Mouse (Mus musculus): ENCODE results near the gene Ppm1d. TPM values are rescaled to one million over a fixed set of nuclear protein-coding genes. Genes with fewer than 3 reads are reported as not detected.

The Ppm1d gene
- polyA plus RNA-seq, 1 experiment: 5.8 TPM

DNA sequence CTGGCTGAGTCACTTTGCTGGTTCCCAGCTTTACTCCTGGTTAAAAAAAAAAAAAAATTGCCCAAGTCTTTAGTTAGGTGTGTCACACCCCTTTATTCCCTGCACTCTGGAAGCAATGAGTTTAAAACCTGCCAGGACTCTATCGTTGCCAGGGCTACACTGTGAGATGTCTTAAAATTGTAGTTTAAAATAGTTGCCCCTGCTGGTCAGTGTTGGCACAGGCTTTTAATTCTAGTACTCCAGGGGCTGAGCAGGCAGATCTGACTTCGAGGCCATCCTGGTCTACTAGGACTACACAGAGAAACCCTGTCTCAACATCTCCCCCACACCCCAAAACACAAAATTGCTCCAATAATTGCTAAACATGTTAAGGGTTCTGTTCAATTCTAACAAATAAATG lies 2.2 kb upstream of the Ppm1d start:
- no peak overlapping the region for H3K4me3 ChIP-seq (ENCODE audit: insufficient read depth, low read depth, low read length)
- no peaks in the 10 kb centered on the region for H3K36me3 ChIP-seq (ENCODE audit: control insufficient read depth, insufficient read depth, low read length)
- H3K27ac ChIP-seq (ENCODE audit: insufficient read depth, low read depth, low read length): no peak overlapping the region
- H3K4me1 ChIP-seq (ENCODE audit: control insufficient read depth, insufficient read depth, low read length): peaks cover 11% of the 10 kb centered on the region
- no peak for DNase-seq
- H3K27me3 ChIP-seq (replicated peaks; ENCODE audit: control insufficient read depth, insufficient read depth, low read length): no peaks in the 10 kb centered on the region
- TF ChIP-seq CTCF (conservative IDR thresholded peaks at IDR 0.05; ENCODE audit: insufficient read depth, insufficient read length, low read depth, low read length) (no peak), POLR2A (IDR thresholded peaks at IDR 0.05; ENCODE audit: low read depth, low read length) (no peak)
- WGBS: 64% methylated on average over 2 of the region's 2 CpGs

DNA sequence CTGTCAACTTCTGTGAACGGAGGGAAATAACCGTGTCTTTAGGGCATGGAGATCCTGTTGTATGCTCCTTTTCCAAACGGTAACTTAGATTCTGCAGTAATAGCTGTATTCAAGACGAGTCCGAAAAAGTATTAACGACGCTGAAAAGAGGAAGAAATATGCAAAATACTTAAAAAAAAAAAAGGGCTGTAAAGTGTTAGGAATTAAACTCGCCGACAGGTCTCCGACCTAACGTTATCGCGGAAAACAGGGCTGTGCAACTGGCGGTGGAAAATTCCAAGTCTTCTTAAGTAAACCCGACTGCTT lies 684 bp upstream of the Ppm1d start:
- H3K4me3 ChIP-seq (ENCODE audit: insufficient read depth, low read depth, low read length): peak overlapping the region; percentile 52
- H3K36me3 ChIP-seq (ENCODE audit: control insufficient read depth, insufficient read depth, low read length): no peaks in the 10 kb centered on the region
- under 1% methylated on average over 15 of the region's 15 CpGs for WGBS
- H3K27me3 ChIP-seq (replicated peaks; ENCODE audit: control insufficient read depth, insufficient read depth, low read length): no peaks in the 10 kb centered on the region
- peaks cover 11% of the 10 kb centered on the region for H3K4me1 ChIP-seq (ENCODE audit: control insufficient read depth, insufficient read depth, low read length)
- DNase-seq: no peak
- peak overlapping the region; percentile 94 for H3K27ac ChIP-seq (ENCODE audit: insufficient read depth, low read depth, low read length)
- TF ChIP-seq CTCF (conservative IDR thresholded peaks at IDR 0.05; ENCODE audit: insufficient read depth, insufficient read length, low read depth, low read length) (no peak), POLR2A (IDR thresholded peaks at IDR 0.05; ENCODE audit: low read depth, low read length) (no peak)

DNA sequence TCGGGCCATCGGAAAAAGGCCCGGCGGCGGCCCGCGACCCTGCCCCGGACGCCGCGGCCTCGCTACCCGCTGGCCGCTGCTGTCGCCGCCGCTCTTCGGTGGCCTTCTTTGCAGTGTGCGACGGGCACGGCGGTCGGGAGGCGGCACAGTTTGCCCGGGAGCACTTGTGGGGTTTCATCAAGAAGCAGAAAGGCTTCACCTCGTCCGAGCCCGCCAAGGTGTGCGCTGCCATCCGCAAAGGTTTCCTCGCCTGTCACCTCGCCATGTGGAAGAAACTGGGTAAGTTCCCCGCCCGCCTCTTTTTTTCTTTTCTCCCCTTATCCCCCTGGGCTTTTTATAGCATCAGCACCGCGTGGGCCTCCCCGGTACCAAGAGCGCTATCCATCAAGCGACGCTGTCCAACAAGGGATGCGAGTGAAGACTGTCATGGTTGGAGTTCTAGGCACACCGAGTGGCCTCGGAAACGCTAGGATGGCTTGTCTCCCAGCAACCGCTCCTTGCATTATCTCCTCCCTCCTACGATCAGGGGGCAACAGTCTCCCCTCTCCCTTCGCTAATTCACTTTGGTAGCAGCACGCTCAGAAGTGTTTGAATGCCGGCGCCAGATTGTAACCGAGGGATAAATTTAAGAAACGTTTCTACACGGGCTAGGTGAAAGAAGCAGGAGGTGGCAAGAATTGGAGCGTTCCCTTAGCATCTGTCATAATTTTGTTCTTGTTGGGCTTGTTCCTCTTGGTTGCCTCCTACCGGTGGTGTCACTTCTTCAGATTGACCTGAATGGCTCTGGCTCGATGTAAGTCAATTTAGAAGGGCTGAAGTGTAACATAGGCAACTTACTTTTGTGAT lies 824 bp downstream of the Ppm1d start:
- H3K4me3 ChIP-seq (ENCODE audit: insufficient read depth, low read depth, low read length): peak overlapping the region; percentile 89
- under 1% methylated on average over 56 of the region's 56 CpGs for WGBS

DNA sequence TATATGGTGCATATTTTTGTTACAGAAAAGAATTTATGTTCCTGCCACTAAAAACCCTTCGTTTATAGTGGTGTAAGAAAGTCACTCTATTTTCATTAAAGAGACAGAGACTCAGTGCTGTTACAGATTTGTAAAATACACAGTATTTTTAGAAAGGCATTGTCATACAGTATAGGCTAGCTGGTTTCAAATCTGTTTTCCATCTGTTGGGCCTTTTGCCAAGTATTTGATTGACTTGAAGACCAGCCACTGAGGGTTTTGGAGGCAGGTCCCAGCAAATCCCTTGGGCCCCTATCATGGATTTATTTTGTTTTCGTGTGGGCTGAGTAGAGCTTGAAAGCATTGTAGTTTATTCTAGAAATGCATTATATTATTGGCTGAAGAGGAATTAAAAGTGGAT lies 1.8 kb downstream of the Ppm1d start:
- H3K27me3 ChIP-seq (replicated peaks; ENCODE audit: control insufficient read depth, insufficient read depth, low read length): no peaks in the 10 kb centered on the region
- no peak overlapping the region for H3K27ac ChIP-seq (ENCODE audit: insufficient read depth, low read depth, low read length)
- TF ChIP-seq POLR2A (IDR thresholded peaks at IDR 0.05; ENCODE audit: low read depth, low read length): no peak
- no peak for TF ChIP-seq CTCF (conservative IDR thresholded peaks at IDR 0.05; ENCODE audit: insufficient read depth, insufficient read length, low read depth, low read length)
- no peak overlapping the region for H3K4me3 ChIP-seq (ENCODE audit: insufficient read depth, low read depth, low read length)
- H3K4me1 ChIP-seq (ENCODE audit: control insufficient read depth, insufficient read depth, low read length): peaks cover 3% of the 10 kb centered on the region
- no peaks in the 10 kb centered on the region for H3K36me3 ChIP-seq (ENCODE audit: control insufficient read depth, insufficient read depth, low read length)
- 6% methylated on average over 2 of the region's 2 CpGs for WGBS
- DNase-seq: peak; percentile 91

More for the DNA sequence above, 824 bp downstream of the Ppm1d start:
- peaks cover 6% of the 10 kb centered on the region for H3K4me1 ChIP-seq (ENCODE audit: control insufficient read depth, insufficient read depth, low read length)
- peak; percentile 56 for DNase-seq
- no peaks in the 10 kb centered on the region for H3K27me3 ChIP-seq (replicated peaks; ENCODE audit: control insufficient read depth, insufficient read depth, low read length)
- H3K27ac ChIP-seq (ENCODE audit: insufficient read depth, low read depth, low read length): peak overlapping the region; percentile 89
- TF ChIP-seq POLR2A (IDR thresholded peaks at IDR 0.05; ENCODE audit: low read depth, low read length) (no peak), CTCF (conservative IDR thresholded peaks at IDR 0.05; ENCODE audit: insufficient read depth, insufficient read length, low read depth, low read length) (peak; percentile 41; the same call in 1 of the 2 replicates)
- no peaks in the 10 kb centered on the region for H3K36me3 ChIP-seq (ENCODE audit: control insufficient read depth, insufficient read depth, low read length)

DNA sequence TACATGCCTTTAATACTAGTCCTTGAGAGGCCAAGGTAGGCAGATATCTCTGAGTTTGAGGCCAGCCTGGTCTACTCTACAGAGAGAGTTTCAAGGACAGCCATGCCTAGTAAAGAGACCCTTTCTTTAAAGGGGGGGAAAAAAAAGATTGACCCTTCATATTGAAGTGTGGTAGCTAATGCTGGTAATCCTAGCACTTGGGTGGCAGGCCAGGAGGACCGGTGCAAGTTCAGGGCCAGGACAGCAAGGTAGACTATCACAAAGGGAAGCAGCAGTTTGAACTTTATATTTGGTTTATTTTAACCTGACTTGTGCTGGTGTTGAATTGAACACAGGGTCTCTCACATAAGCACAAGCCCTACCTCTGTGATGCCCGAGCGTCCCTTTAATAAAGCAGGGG lies 2.3 kb downstream of the Ppm1d start:
- TF ChIP-seq POLR2A (IDR thresholded peaks at IDR 0.05; ENCODE audit: low read depth, low read length) (no peak), CTCF (conservative IDR thresholded peaks at IDR 0.05; ENCODE audit: insufficient read depth, insufficient read length, low read depth, low read length) (no peak)
- Histone ChIP-seq H3K27ac (ENCODE audit: insufficient read depth, low read depth, low read length) (no peak overlapping the region), H3K36me3 (ENCODE audit: control insufficient read depth, insufficient read depth, low read length) (no peaks in the 10 kb centered on the region), H3K4me3 (ENCODE audit: insufficient read depth, low read depth, low read length) (no peak overlapping the region), H3K27me3 (replicated peaks; ENCODE audit: control insufficient read depth, insufficient read depth, low read length) (no peaks in the 10 kb centered on the region), H3K4me1 (ENCODE audit: control insufficient read depth, insufficient read depth, low read length) (peaks cover 3% of the 10 kb centered on the region)
- no peak for DNase-seq
- WGBS: 81% methylated on average over 3 of the region's 3 CpGs

DNA sequence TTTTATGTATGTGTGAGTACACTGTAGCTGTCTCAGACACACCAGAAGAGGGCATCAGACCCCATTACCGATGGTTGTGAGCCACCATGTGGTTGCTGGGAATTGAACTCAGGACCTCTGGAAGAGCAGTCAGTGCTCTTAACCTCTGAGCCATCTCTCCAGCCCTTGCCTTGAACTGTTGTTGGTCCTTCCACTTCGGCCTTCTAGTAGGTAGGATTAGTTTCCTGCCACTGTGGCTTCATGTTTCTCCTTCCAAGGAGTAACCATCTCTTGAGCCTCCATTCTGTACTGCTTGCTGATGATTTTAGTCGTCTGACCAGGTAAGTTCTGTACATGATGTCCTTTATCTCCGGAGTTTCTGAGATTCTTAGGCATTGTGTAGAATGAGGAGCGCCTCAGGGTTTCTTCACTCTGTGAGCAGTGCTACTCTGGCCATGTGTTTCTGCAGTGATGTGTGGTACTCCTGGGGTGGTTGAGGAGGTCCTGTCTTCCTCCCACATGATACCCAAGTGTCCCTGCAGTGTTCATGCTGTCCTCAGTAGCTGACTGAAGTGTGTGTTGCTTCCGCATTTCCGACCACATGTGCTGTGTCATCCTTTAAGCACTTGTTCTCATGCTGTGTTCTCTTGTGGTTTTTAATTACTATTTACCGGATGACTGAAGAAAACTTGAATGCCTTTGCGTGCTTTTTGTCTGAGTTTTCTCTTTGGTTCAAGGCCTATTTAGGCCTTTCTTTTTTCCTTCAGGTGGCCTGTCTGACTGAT lies 12.7 kb downstream of the Ppm1d start:
- Histone ChIP-seq H3K27me3 (replicated peaks; ENCODE audit: control insufficient read depth, insufficient read depth, low read length) (no peaks in the 10 kb centered on the region), H3K27ac (ENCODE audit: insufficient read depth, low read depth, low read length) (no peak overlapping the region), H3K4me1 (ENCODE audit: control insufficient read depth, insufficient read depth, low read length) (no peaks in the 10 kb centered on the region; the same call in 1 of the 2 replicates), H3K36me3 (ENCODE audit: control insufficient read depth, insufficient read depth, low read length) (no peaks in the 10 kb centered on the region; the same call in 1 of the 2 replicates), H3K4me3 (ENCODE audit: insufficient read depth, low read depth, low read length) (no peak overlapping the region)
- no peak for DNase-seq
- no peak for TF ChIP-seq CTCF (conservative IDR thresholded peaks at IDR 0.05; ENCODE audit: insufficient read depth, insufficient read length, low read depth, low read length)
- no peak for TF ChIP-seq POLR2A (IDR thresholded peaks at IDR 0.05; ENCODE audit: low read depth, low read length)
- WGBS: 71% methylated on average over 9 of the region's 9 CpGs

DNA sequence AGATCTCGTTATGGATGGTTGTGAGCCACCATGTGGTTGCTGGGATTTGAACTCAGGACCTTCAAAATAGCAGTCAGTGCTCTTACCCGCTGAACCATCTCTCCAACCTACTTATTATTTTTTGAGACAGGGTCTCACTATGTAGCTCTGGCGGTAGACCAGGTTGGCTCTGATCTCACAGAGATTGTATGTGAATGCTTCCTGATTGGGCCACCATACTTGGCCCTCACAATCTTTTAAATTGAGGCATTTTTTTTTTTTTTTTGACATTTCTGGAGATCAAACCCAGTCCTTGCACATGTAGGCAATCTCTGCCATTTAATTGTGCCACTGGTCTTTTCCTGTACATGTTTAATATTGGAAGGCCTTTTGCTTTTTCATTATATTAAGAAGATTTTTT lies 17.7 kb downstream of the Ppm1d start:
- Histone ChIP-seq H3K4me1 (ENCODE audit: control insufficient read depth, insufficient read depth, low read length) (no peaks in the 10 kb centered on the region; the same call in 1 of the 2 replicates), H3K27me3 (replicated peaks; ENCODE audit: control insufficient read depth, insufficient read depth, low read length) (no peaks in the 10 kb centered on the region), H3K4me3 (ENCODE audit: insufficient read depth, low read depth, low read length) (no peak overlapping the region), H3K27ac (ENCODE audit: insufficient read depth, low read depth, low read length) (no peak overlapping the region), H3K36me3 (ENCODE audit: control insufficient read depth, insufficient read depth, low read length) (no peaks in the 10 kb centered on the region; the same call in 1 of the 2 replicates)
- 94% methylated on average over 3 of the region's 3 CpGs for WGBS
- DNase-seq: no peak
- no peak for TF ChIP-seq CTCF (conservative IDR thresholded peaks at IDR 0.05; ENCODE audit: insufficient read depth, insufficient read length, low read depth, low read length)
- TF ChIP-seq POLR2A (IDR thresholded peaks at IDR 0.05; ENCODE audit: low read depth, low read length): no peak

All from kidney, adult 2 months (tissue).